Mouse (Mus musculus): ENCODE data around the gene Fam71e1. TPM values are rescaled to one million over a fixed set of nuclear protein-coding genes. Genes with fewer than 3 reads are reported as not detected.
A peak's percentile ranks its signal among the peaks of the same experiment; 100 is the strongest.

The Fam71e1 gene
- polyA plus RNA-seq, 1 experiment = 7.3 TPM

GRCm38 (mm10) chr7:44530507-44530906, 34.1 kb downstream of the Fam71e1 start:
- Histone ChIP-seq H3K4me1 (ENCODE audit: control insufficient read depth, insufficient read depth, insufficient read length) (peaks cover 45% of the 10 kb centered on the region; the same call in 1 of the 2 replicates), H3K27me3 (ENCODE audit: control insufficient read depth, insufficient read depth, low read length) (no peaks in the 10 kb centered on the region), H3K36me3 (ENCODE audit: control insufficient read depth, insufficient read depth, low read length) (peaks cover 24% of the 10 kb centered on the region), H3K4me3 (ENCODE audit: extremely low read depth, insufficient read depth, insufficient read length) (peak overlapping the region; percentile 64), H3K27ac (ENCODE audit: insufficient read depth, low read length) (peak overlapping the region; percentile 96)
- no peak for TF ChIP-seq POLR2A (IDR thresholded peaks at IDR 0.05; ENCODE audit: low read depth, low read length)
- no peak for TF ChIP-seq CTCF (IDR thresholded peaks at IDR 0.05; ENCODE audit: extremely low read depth, insufficient read depth, insufficient read length, insufficient replicate concordance)
- DNase-seq (ENCODE audit: low read depth in 1 of 2, low spot score in 2 of 2) = no peak
- 42% methylated on average over 3 of the region's 3 CpGs for WGBS

GRCm38 (mm10) chr7:44531207-44531606, 34.8 kb downstream of the Fam71e1 start:
- Histone ChIP-seq H3K4me3 (ENCODE audit: extremely low read depth, insufficient read depth, insufficient read length) (peak overlapping the region; percentile 64), H3K27me3 (ENCODE audit: control insufficient read depth, insufficient read depth, low read length) (no peaks in the 10 kb centered on the region), H3K4me1 (ENCODE audit: control insufficient read depth, insufficient read depth, insufficient read length) (peaks cover 45% of the 10 kb centered on the region; the same call in 1 of the 2 replicates), H3K36me3 (ENCODE audit: control insufficient read depth, insufficient read depth, low read length) (peaks cover 24% of the 10 kb centered on the region), H3K27ac (ENCODE audit: insufficient read depth, low read length) (peak overlapping the region; percentile 96)
- no peak for TF ChIP-seq CTCF (IDR thresholded peaks at IDR 0.05; ENCODE audit: extremely low read depth, insufficient read depth, insufficient read length, insufficient replicate concordance)
- peak; percentile 80 for TF ChIP-seq POLR2A (IDR thresholded peaks at IDR 0.05; ENCODE audit: low read depth, low read length)
- 10% methylated on average over 5 of the region's 5 CpGs for WGBS
- DNase-seq (ENCODE audit: low read depth in 1 of 2, low spot score in 2 of 2) = peak in 1 of 2 experiments; percentile 79

GRCm38 (mm10) chr7:44531946-44532732, 35.8 kb downstream of the Fam71e1 start, which contains the start of gene Spib:
Gene Spib (minus strand): TSS chr7:44532071.
- Histone ChIP-seq H3K4me1 (ENCODE audit: control insufficient read depth, insufficient read depth, insufficient read length) (peaks cover 43% of the 10 kb centered on the region; the same call in 1 of the 2 replicates), H3K36me3 (ENCODE audit: control insufficient read depth, insufficient read depth, low read length) (peaks cover 20% of the 10 kb centered on the region), H3K4me3 (ENCODE audit: extremely low read depth, insufficient read depth, insufficient read length) (peak within 1 kb of the TSS; percentile 64), H3K27me3 (ENCODE audit: control insufficient read depth, insufficient read depth, low read length) (no peaks in the 10 kb centered on the region), H3K27ac (ENCODE audit: insufficient read depth, low read length) (peak within 1 kb of the TSS; percentile 96)
- peak; percentile 87 for TF ChIP-seq POLR2A (IDR thresholded peaks at IDR 0.05; ENCODE audit: low read depth, low read length)
- TF ChIP-seq CTCF (IDR thresholded peaks at IDR 0.05; ENCODE audit: extremely low read depth, insufficient read depth, insufficient read length, insufficient replicate concordance) = no peak
- peak in 1 of 2 experiments; percentile 72 for DNase-seq (ENCODE audit: low read depth in 1 of 2, low spot score in 2 of 2)
- WGBS = 43% methylated on average over 4 of the region's 4 CpGs

- DNase-seq (ENCODE audit: low read depth in 1 of 2, low spot score in 2 of 2) = peak in 1 of 2 experiments; percentile 73
- Histone ChIP-seq H3K4me1 (ENCODE audit: control insufficient read depth, insufficient read depth, insufficient read length) (peaks cover 41% of the 10 kb centered on the region; the same call in 1 of the 2 replicates), H3K4me3 (ENCODE audit: extremely low read depth, insufficient read depth, insufficient read length) (peak overlapping the region; percentile 54; the same call in 1 of the 2 replicates), H3K27me3 (ENCODE audit: control insufficient read depth, insufficient read depth, low read length) (no peaks in the 10 kb centered on the region), H3K27ac (ENCODE audit: insufficient read depth, low read length) (peak overlapping the region; percentile 96), H3K36me3 (ENCODE audit: control insufficient read depth, insufficient read depth, low read length) (peaks cover 30% of the 10 kb centered on the region)
- TF ChIP-seq POLR2A (IDR thresholded peaks at IDR 0.05; ENCODE audit: low read depth, low read length) (peak; percentile 7; the same call in 1 of the 2 replicates), CTCF (IDR thresholded peaks at IDR 0.05; ENCODE audit: extremely low read depth, insufficient read depth, insufficient read length, insufficient replicate concordance) (no peak)
- 60% methylated on average over 29 of the region's 29 CpGs for WGBS
Observed at GRCm38 (mm10) chr7:44532918-44533745, 36.8 kb downstream of the Fam71e1 start.

GRCm38 (mm10) chr7:44533746-44534045, 37.3 kb downstream of the Fam71e1 start:
- H3K27me3 ChIP-seq (ENCODE audit: control insufficient read depth, insufficient read depth, low read length) = no peaks in the 10 kb centered on the region
- peaks cover 37% of the 10 kb centered on the region; the same call in 1 of the 2 replicates for H3K4me1 ChIP-seq (ENCODE audit: control insufficient read depth, insufficient read depth, insufficient read length)
- H3K27ac ChIP-seq (ENCODE audit: insufficient read depth, low read length) = peak overlapping the region; percentile 96
- WGBS = 68% methylated on average over 12 of the region's 12 CpGs
- peak in 1 of 2 experiments; percentile 35 for DNase-seq (ENCODE audit: low read depth in 1 of 2, low spot score in 2 of 2)
- H3K36me3 ChIP-seq (ENCODE audit: control insufficient read depth, insufficient read depth, low read length) = peaks cover 31% of the 10 kb centered on the region
- peak overlapping the region; percentile 54; the same call in 1 of the 2 replicates for H3K4me3 ChIP-seq (ENCODE audit: extremely low read depth, insufficient read depth, insufficient read length)
- no peak for TF ChIP-seq CTCF (IDR thresholded peaks at IDR 0.05; ENCODE audit: extremely low read depth, insufficient read depth, insufficient read length, insufficient replicate concordance)
- no peak for TF ChIP-seq POLR2A (IDR thresholded peaks at IDR 0.05; ENCODE audit: low read depth, low read length)

- TF ChIP-seq CTCF (IDR thresholded peaks at IDR 0.05; ENCODE audit: extremely low read depth, insufficient read depth, insufficient read length, insufficient replicate concordance) (no peak), POLR2A (IDR thresholded peaks at IDR 0.05; ENCODE audit: low read depth, low read length) (peak; percentile 19; the same call in 1 of the 2 replicates)
- Histone ChIP-seq H3K4me1 (ENCODE audit: control insufficient read depth, insufficient read depth, insufficient read length) (peaks cover 32% of the 10 kb centered on the region; the same call in 1 of the 2 replicates), H3K27me3 (ENCODE audit: control insufficient read depth, insufficient read depth, low read length) (no peaks in the 10 kb centered on the region), H3K27ac (ENCODE audit: insufficient read depth, low read length) (peak overlapping the region; percentile 96), H3K36me3 (ENCODE audit: control insufficient read depth, insufficient read depth, low read length) (peaks cover 32% of the 10 kb centered on the region), H3K4me3 (ENCODE audit: extremely low read depth, insufficient read depth, insufficient read length) (peak overlapping the region; percentile 54; the same call in 1 of the 2 replicates)
- WGBS = 26% methylated on average over 13 of the region's 13 CpGs
- peak; percentile 75 to 88 for DNase-seq (ENCODE audit: low read depth in 1 of 2, low spot score in 2 of 2)
Observed at GRCm38 (mm10) chr7:44534242-44534641, 37.9 kb downstream of the Fam71e1 start.

Measured in spleen, adult 2 months (tissue).